Mouse (Mus musculus) ES-E14 (cell line): ENCODE data around the gene Nmnat2.

Experiments
- ZC3H11A ChIP-seq: IDR thresholded peaks from 2 replicates; pipeline ENCODE4 v1.6.1; 2012; ENCODE audit warnings: low read depth, mild to moderate bottlenecking, inconsistent platforms, low read length, borderline replicate concordance
- ZNF384 ChIP-seq: IDR thresholded peaks from 2 replicates; pipeline ENCODE4 v1.6.1; 2012; ENCODE audit warnings: low read depth, low read length, inconsistent platforms

- TF ChIP-seq ZC3H11A (no peak), ZNF384 (no peak)
These were observed 88.5 kb downstream of the Nmnat2 start for GRCm38 (mm10) chr1:153043332-153043731.
